Mouse (Mus musculus) left cerebral cortex, adult 2 months (tissue): ENCODE measurements around the gene Slc12a3. TPM values are rescaled to one million over a fixed set of nuclear protein-coding genes. Genes with fewer than 3 reads are reported as not detected.

ENCODE experiments used
- DNase-seq, 2 experiments: peaks; one replicate each; pipeline ENCODE4 v3.0.0; 2021 to 2022; ENCODE audit warnings: low spot score in 2 of 2, mixed read lengths in 1 of 2; ENCODE audit errors: extremely low spot score in 1 of 2
- H3K27ac ChIP-seq: fragments of 200-600 bp; 2 replicates; pipeline ENCODE4 v1.8.1; 2022
- H3K4me3 ChIP-seq: fragments of 200-600 bp; 2 replicates; pipeline ENCODE4 v1.8.1; 2022
- CTCF ChIP-seq: fragments of 200-600 bp; IDR thresholded peaks from 2 replicates; pipeline ENCODE4 v1.8.1; 2022; ENCODE audit warnings: antibody characterized with exemption, mild to moderate bottlenecking, moderate library complexity
- intact Hi-C: fragments of 180-260 bp; cut with DNase I; formaldehyde crosslinking; loops from one replicate; pipeline ENCODE4 v1.15.1; 2025
- total RNA-seq, 2 experiments: library from RNA; stranded (reverse); gene quantifications; 2 replicates each; pipeline ENCODE4 v1.2.3; 2021

The Slc12a3 gene
- total RNA-seq, 2 experiments from 2014 or later: 0.29 to 0.68 TPM

DNA sequence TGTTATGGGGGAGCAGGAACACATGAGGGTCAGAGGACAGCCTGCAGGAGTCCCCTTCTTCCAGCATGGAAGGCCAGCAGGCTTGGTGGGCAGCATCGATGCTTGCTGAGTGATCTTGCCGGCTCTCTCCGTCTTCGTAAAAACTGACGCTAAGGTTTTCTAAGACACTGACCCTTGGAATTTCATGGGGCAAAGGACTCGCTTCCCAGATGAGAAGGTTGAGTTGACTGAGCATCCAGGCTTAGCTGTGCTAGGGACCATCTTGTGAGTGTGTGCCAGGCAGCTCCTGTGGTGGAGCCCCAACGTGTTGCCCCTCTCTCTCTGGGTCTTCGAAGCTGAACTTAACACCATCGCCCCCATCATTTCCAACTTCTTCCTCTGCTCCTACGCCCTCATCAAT, 13.7 kb downstream of the Slc12a3 start:
- Histone ChIP-seq H3K4me3 (no peak overlapping the region), H3K27ac (no peak overlapping the region)
- no peak for TF ChIP-seq CTCF
- DNase-seq: no peak
- intact Hi-C loops: loop anchor here (2.0 to 5.0 kb wide), 3 partner anchors 46 to 240 kb away; no protein-coding TSS in a partner anchor

DNA sequence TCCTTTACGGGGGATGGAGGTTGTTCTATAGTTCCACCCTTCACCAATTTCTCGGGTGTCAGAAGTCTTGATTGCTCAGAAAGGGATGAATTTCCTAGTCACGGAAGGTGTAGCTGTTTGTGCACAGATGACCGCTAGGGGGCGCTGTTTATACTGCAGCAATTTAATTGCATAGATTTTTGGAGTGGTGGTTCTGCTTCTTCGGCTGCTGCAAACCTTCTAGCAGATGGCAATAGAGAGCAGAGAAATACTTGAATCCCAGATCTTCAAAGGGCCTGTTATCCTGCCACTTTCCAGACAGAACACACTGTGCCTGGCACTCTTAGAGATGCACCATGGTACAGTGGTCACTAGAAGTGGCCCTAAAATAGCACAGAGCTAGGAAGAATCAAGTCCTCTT, 14.3 kb downstream of the Slc12a3 start:
- DNase-seq: peak; percentile 75 to 79
- TF ChIP-seq CTCF: no peak; the same call in none of the 2 replicates
- intact Hi-C loops: loop anchor here (2.0 to 5.0 kb wide), 3 partner anchors 46 to 239 kb away; no protein-coding TSS in a partner anchor
- Histone ChIP-seq H3K4me3 (no peak overlapping the region), H3K27ac (no peak overlapping the region; the same call in 1 of the 2 replicates)

DNA sequence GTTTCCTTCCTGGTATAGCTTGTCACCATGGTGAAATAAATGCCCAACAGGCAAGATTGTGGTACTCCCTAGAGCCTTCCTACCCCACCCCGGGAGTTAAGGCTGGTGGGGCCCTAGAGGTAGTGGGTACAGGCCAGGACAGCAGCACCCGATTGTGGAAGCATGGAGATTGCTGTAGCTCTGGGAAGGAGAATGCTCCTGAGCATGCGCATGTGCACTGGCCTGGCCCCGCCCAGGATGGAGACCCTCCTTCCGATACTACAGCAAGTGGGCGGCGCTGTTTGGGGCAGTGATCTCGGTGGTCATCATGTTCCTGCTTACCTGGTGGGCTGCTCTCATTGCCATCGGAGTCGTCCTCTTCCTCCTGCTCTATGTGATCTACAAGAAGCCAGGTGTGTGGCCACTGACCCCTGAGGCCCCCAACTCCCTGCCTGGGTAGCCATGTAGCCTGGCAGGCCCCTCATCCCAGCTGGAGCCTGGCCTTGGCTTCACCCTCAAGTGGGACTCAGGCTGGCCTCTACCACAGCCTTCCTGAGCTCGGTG, 14.8 kb downstream of the Slc12a3 start:
- no peak for TF ChIP-seq CTCF
- DNase-seq: no peak
- no peak overlapping the region; the same call in 1 of the 2 replicates for H3K27ac ChIP-seq
- H3K4me3 ChIP-seq: no peak overlapping the region
- intact Hi-C loops: loop anchor here (2.0 to 5.0 kb wide), 3 partner anchors 45 to 238 kb away; no protein-coding TSS in a partner anchor

DNA sequence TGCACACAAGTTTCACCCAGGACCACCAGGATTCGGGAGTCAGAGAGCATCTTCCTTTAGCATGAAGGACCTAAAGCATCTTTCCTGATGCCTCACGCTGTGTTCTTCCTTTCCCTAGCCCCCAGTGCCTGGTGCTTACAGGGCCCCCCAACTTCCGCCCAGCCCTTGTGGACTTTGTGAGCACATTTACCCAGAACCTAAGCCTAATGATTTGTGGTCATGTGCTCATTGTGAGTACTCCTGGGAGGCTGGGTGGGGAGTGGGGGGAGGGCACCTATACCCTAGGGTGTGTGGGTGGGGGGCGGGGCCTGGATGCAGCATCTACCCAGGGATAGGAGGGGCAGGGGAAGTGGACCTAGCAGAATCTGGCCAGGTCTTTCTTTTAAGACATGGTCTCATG, 16.7 kb downstream of the Slc12a3 start:
- H3K27ac ChIP-seq: no peak overlapping the region
- no peak overlapping the region for H3K4me3 ChIP-seq
- intact Hi-C loops: no loop called here
- TF ChIP-seq CTCF: no peak
- no peak for DNase-seq

DNA sequence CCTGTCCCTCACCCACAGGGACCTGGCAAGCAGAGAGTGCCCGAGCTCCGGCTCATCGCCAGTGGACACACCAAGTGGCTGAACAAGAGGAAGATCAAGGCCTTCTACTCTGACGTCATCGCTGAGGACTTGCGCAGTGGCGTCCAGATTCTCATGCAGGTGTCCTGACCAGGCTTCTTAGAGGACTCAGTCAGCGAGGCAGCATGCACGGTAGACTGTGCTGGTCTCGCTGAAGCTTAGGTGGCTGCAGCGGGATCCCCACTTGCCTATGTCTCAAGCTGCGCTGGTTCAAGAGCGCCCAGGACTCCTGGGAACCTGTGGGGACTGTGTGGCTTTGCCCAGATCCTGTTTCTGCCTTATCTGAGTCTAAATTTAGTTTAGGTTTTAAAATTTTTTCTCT, 17.3 kb downstream of the Slc12a3 start:
- Histone ChIP-seq H3K27ac (no peak overlapping the region), H3K4me3 (no peak overlapping the region)
- no peak for DNase-seq
- no peak for TF ChIP-seq CTCF
- intact Hi-C loops: no loop called here

DNA sequence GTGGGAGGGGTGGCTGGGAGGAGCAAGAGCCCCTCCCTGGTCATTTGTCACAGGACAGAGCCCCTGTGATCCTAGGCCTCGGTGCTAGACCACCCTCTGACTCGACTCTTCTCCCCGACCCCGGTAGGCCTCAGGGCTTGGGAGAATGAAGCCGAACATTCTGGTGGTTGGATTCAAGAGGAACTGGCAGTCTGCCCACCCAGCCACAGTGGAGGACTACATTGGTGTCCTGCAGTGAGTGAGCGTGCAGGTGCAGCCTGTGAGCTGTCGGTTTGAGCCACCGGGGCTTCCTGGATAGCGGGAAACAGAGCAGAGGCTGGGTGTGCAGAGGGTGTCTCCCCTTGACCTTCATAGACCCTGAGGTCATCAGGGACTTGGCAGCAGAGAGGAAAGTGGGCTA, 19.4 kb downstream of the Slc12a3 start:
- no peak overlapping the region for H3K27ac ChIP-seq
- H3K4me3 ChIP-seq: no peak overlapping the region
- intact Hi-C loops: no loop called here
- TF ChIP-seq CTCF: no peak
- no peak for DNase-seq

DNA sequence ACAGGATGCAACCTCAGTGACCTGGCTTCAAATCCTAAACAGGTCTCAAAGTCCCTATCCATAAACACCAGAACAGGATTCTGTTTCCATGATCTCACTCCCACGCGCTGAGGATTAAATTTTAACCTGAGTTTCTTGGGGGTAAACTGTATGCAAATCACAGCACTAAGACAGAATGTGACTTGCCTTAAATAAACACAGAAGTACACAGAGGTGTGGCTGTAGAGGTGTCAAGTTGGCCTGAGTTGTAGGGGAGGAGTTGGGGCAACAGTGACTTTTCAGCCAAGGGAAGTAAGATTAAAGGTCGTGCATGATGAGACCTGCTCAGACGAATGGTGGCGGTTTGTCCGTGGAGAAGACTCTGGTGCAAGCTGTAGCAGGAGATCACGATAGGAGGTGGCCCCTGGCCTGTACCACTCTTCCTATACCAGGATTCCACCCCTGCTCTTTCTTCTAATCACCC, 25.1 kb downstream of the Slc12a3 start:
- intact Hi-C loops: no loop called here
- TF ChIP-seq CTCF: no peak
- H3K4me3 ChIP-seq: no peak overlapping the region

DNA sequence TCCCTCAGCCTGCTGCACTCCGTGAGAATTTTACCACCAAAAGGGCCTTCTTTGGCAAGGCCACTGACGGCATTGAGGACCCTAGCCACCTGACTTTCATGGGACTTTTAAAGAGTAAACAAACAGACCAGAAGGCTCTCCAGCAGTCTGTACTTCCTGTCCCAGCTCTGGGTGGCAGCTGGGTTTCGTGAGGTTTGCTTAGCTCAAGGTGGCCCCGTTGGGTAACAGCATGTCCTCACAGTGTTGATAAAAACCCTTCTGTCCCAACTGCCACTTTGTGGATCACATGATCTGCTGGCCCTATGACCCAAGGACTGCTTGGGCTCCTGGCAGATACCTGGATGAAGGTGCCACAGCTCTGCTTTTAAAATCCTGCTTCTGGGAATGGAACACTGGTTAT, 25.6 kb downstream of the Slc12a3 start:
- intact Hi-C loops: no loop called here
- Histone ChIP-seq H3K27ac (no peak overlapping the region), H3K4me3 (no peak overlapping the region)
- TF ChIP-seq CTCF: no peak
- no peak for DNase-seq

More for the DNA sequence above, 25.1 kb downstream of the Slc12a3 start:
- H3K27ac ChIP-seq: no peak overlapping the region
- no peak for DNase-seq

DNA sequence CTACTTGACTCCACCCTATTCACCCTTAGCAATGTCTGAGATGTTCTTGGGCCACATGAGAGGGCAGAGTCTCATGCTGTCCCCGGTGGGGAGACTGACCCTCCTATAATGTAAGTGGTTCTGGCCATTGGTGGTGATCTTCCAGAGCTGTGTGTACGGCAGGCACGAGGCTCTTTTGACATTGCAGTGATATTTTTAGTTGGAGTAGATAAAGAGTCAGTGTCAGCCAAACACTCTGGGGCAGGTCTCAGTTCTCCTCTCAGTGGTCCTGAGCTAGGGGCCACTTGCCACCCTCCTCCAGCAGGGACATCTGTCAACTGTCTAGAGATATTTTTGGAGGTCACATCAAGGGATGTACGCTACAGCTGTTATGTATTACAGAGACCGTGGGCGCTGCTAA, 28.2 kb downstream of the Slc12a3 start:
- H3K4me3 ChIP-seq: no peak overlapping the region
- intact Hi-C loops: no loop called here
- no peak for TF ChIP-seq CTCF
- DNase-seq: no peak
- H3K27ac ChIP-seq: no peak overlapping the region

DNA sequence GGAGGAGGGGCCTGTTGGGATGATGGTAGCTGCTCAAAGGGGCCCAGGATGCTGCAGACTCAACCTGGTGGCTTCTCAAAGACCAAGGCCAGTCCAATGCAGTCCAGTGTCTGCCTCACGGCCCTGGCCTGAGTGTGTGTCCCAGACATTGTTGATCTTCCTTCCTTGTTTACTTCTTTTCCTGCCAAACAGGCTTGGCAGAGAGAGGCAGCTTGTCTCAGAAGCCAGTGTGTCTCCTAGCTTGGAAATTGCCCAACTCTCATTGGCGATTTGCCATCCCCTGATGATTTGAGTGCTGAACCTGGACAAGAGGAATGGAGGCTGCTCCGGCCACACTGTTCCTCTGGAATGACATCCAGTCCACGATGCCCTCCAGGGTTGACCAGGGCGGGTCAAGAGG, 29.5 kb downstream of the Slc12a3 start:
- H3K4me3 ChIP-seq: no peak overlapping the region
- H3K27ac ChIP-seq: no peak overlapping the region
- intact Hi-C loops: no loop called here
- peak; percentile 34 to 41 for DNase-seq
- no peak for TF ChIP-seq CTCF

DNA sequence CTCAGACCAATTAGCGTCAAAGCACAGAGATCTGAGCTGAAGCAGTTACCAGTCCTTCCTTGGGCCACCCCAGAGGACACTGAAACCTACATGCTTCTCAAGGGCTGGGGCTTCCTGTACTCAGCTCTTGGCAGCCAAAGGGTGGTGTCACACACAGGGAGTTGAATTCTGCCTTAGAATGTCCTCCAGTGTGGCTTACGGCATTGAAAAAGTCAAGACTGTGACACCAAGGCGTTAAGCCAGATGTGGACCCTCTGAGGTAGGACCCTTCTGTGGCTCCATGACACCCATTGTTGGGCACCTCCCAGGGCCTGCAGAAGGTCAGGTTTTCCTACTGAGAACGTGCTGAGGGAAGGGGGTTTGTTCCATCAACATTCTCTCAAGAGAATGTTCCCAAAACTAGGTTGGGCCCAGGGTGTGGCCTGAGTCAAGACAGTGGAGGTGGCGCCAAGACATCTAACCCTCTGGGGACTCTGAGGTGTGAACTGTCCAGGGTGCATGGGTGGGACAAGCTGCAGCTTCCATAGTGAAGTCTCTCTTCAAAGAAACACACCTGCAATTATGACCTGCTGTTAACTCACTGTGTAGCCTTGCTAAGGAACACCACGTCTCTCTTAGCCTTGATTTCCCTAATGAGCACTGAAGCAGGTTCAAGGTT, 32.9 kb downstream of the Slc12a3 start:
- no peak for TF ChIP-seq CTCF
- Histone ChIP-seq H3K27ac (no peak overlapping the region), H3K4me3 (no peak overlapping the region)
- DNase-seq: no peak
- intact Hi-C loops: no loop called here

DNA sequence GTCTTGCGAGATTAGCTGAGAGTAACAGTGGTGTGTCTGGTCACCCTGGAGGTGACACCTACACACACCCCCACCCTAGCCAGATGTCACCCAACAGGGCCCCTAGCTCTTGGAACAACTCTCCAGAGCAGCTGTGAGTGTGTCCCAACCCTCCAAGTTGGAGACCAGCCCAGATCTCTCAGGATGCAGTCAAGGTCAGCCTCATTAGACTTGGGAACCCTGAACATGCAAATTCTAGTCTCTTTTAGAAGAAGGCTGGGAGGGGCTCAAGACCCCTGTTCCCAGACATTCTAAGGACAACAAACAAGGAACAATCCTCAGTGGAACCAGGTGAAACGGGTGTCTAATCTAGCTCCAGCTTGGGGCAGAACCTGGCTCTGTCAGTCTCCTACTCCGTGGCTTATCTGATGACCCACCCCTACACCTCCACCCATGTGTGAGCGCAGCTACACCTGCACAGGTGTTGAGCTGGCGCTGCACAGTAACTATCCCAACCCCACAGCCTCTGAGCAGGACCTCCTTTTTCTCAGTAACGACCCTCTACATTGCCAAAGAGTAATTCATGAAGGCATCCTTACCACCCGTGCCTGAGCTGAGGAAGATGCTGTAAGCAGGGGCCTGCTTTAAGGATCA, 33.7 kb downstream of the Slc12a3 start:
- no peak for DNase-seq
- H3K4me3 ChIP-seq: no peak overlapping the region
- TF ChIP-seq CTCF: no peak
- peak overlapping the region; percentile 71 for H3K27ac ChIP-seq
- intact Hi-C loops: no loop called here
